In genomic region chr6:101046755-101047154, GRCm38 (mm10) we compare ENCODE assay signal across 9 mouse cellular contexts.
DNase-seq lines count a peak whose midpoint lies in the region; ATAC-seq and TF ChIP-seq lines count a peak whose summit lies in the region.
"Had no signal": no experiment of that assay in that cellular context is flagged by ENCODE, and none has a peak within 500 bp of the region (broad histone marks: within the 10 kb centered on the region; RNA-seq: fewer than 3 reads in every experiment).

No protein-coding gene starts in this region.

- no peak overlapping the region; the same call in 1 of the 2 replicates for H3K27ac ChIP-seq in forebrain, embryonic 15.5 days (replicated peaks)
- no peak overlapping the region for H3K27ac ChIP-seq in lung, postnatal 0 days (ENCODE audit: low read length)
- no peak overlapping the region for H3K27ac ChIP-seq in kidney, embryonic 15.5 days

- no peak for TF ChIP-seq EP300 in lung, postnatal 0 days (IDR thresholded peaks at IDR 0.05)

- TF ChIP-seq CTCF in lung, postnatal 0 days (IDR thresholded peaks at IDR 0.05), result no peak

- H3K4me1 ChIP-seq in forebrain, embryonic 15.5 days, result peaks cover 7% of the 10 kb centered on the region
- no peaks in the 10 kb centered on the region for H3K4me1 ChIP-seq in lung, postnatal 0 days (ENCODE audit: insufficient read depth, low read depth, low read length)
- H3K4me1 ChIP-seq in kidney, embryonic 15.5 days, result peaks cover 12% of the 10 kb centered on the region

- 55% methylated on average over 6 of the region's 6 CpGs for WGBS in forebrain, embryonic 15.5 days
- 61% methylated on average over 6 of the region's 6 CpGs for WGBS in lung, postnatal 0 days
- WGBS in kidney, embryonic 15.5 days, result 38% methylated on average over 6 of the region's 6 CpGs

- H3K4me3 ChIP-seq in forebrain, embryonic 15.5 days, result no peak overlapping the region
- no peak overlapping the region for H3K4me3 ChIP-seq in lung, postnatal 0 days (ENCODE audit: low read depth, low read length)
- H3K4me3 ChIP-seq in kidney, embryonic 15.5 days (replicated peaks), result no peak overlapping the region

- no peaks in the 10 kb centered on the region for H3K27me3 ChIP-seq in forebrain, embryonic 15.5 days
- no peaks in the 10 kb centered on the region for H3K27me3 ChIP-seq in lung, postnatal 0 days (replicated peaks; ENCODE audit: insufficient read depth, low read length)
- 0 out of 2 replicates have a peak, but pooled peaks cover 3% of the 10 kb centered on the region for H3K27me3 ChIP-seq in kidney, embryonic 15.5 days

- H3K9ac ChIP-seq in forebrain, embryonic 15.5 days (replicated peaks), result no peak overlapping the region
- H3K9ac ChIP-seq in lung, postnatal 0 days (replicated peaks; ENCODE audit: low read depth), result no peak overlapping the region
- no peak overlapping the region for H3K9ac ChIP-seq in kidney, embryonic 15.5 days

- intact Hi-C loops in left cerebral cortex, postnatal 4 days (cut with DNase I), result no loop called here

- no peak overlapping the region for H3K4me2 ChIP-seq in forebrain, embryonic 15.5 days (replicated peaks)
- H3K4me2 ChIP-seq in lung, postnatal 0 days (replicated peaks; ENCODE audit: low read depth, low read length), result no peak overlapping the region
- no peak overlapping the region for H3K4me2 ChIP-seq in kidney, embryonic 15.5 days

- no peaks in the 10 kb centered on the region for H3K36me3 ChIP-seq in forebrain, embryonic 15.5 days
- no peaks in the 10 kb centered on the region for H3K36me3 ChIP-seq in lung, postnatal 0 days (ENCODE audit: insufficient read depth, low read length)
- no peaks in the 10 kb centered on the region for H3K36me3 ChIP-seq in kidney, embryonic 15.5 days

- H3K9me3 ChIP-seq in forebrain, embryonic 15.5 days, result no peaks in the 10 kb centered on the region
- H3K9me3 ChIP-seq in lung, postnatal 0 days (ENCODE audit: low read length), result no peaks in the 10 kb centered on the region
- H3K9me3 ChIP-seq in kidney, embryonic 15.5 days (replicated peaks), result no peaks in the 10 kb centered on the region

- ATAC-seq in forebrain, embryonic 15.5 days (replicated peaks), result peak; percentile 77
- peak; percentile 58 for ATAC-seq in lung, postnatal 0 days
- ATAC-seq in kidney, embryonic 15.5 days (replicated peaks; ENCODE audit: low FRiP score), result no peak

- DNase-seq in left cerebral cortex, postnatal 4 days, result peak; percentile 86
- DNase-seq in left cerebral cortex, adult 11 months (ENCODE audit: low spot score), result no peak
- DNase-seq in lung, postnatal 0 days (ENCODE audit: low spot score), result peak; percentile 29
- DNase-seq in skeletal muscle tissue, adult 2 months (ENCODE audit: low read depth, low spot score), result peak; percentile 43
- DNase-seq in adipocyte (ENCODE audit: low spot score), result no peak
- no peak for DNase-seq in layer of hippocampus, postnatal 14 days (ENCODE audit: low spot score in 2 of 2)
- DNase-seq: kidney, adult 2 months had no signal

Comparison
In these comparisons a context has a peak if more than half of its experiments do, and no peak if none do; other contexts are left out.
1. DNase-seq: peak in left cerebral cortex, postnatal 4 days (single experiment), lung, postnatal 0 days (single experiment) and skeletal muscle tissue, adult 2 months (single experiment); none in left cerebral cortex, adult 11 months (single experiment), adipocyte (single experiment) and layer of hippocampus, postnatal 14 days (0 of 2).